Mouse (Mus musculus) olfactory bulb, adult 2 months (tissue): Measurements from ENCODE around the gene H2-DMa. TPM values are rescaled to one million over a fixed set of nuclear protein-coding genes. Genes with fewer than 3 reads are reported as not detected.

Experiments used
- H3K27ac ChIP-seq: fragments of 200-500 bp; 2 replicates; pipeline ENCODE4 v1.5.1; 2012; ENCODE audit warnings: low read depth, low read length; ENCODE audit not compliant: insufficient read depth
- H3K4me1 ChIP-seq: fragments of 200-500 bp; 2 replicates; pipeline ENCODE4 v1.6.1; 2012; ENCODE audit warnings: low read length; ENCODE audit not compliant: control insufficient read depth, insufficient read depth
- H3K4me3 ChIP-seq: fragments of 200-500 bp; 2 replicates; pipeline ENCODE4 v1.5.1; 2012; ENCODE audit warnings: mild to moderate bottlenecking, low read depth, low read length, moderate library complexity; ENCODE audit not compliant: insufficient read depth
- CTCF ChIP-seq: fragments of 200-500 bp; IDR thresholded peaks from 2 replicates; pipeline ENCODE4 v1.5.1; 2012; ENCODE audit warnings: low read depth, mild to moderate bottlenecking, low read length, moderate library complexity; ENCODE audit not compliant: insufficient read depth
- POLR2A ChIP-seq: fragments of 200-500 bp; IDR thresholded peaks from 2 replicates; pipeline ENCODE4 v1.6.1; 2012; ENCODE audit warnings: mild to moderate bottlenecking, low read depth, low read length, moderate library complexity; ENCODE audit not compliant: insufficient read depth
- WGBS: fragments of 180-500 bp; shearing (Covaris S2); methylation state at CpG from one replicate; pipeline ENCODE4 v1.1.7; 2018; 5-methylcytosine and 5-hydroxymethylcytosine counted together
- polyA plus RNA-seq: library from polyadenylated mRNA; stranded (reverse); fragments of >200 nt; gene quantifications from 2 replicates; pipeline ENCODE4 v1.2.4, GENCODE M21; 2012; ENCODE audit warnings: low replicate concordance; ENCODE audit not compliant: missing spikeins, insufficient read depth, insufficient read length

The H2-DMa gene
- not detected in 2 replicates for polyA plus RNA-seq

DNA sequence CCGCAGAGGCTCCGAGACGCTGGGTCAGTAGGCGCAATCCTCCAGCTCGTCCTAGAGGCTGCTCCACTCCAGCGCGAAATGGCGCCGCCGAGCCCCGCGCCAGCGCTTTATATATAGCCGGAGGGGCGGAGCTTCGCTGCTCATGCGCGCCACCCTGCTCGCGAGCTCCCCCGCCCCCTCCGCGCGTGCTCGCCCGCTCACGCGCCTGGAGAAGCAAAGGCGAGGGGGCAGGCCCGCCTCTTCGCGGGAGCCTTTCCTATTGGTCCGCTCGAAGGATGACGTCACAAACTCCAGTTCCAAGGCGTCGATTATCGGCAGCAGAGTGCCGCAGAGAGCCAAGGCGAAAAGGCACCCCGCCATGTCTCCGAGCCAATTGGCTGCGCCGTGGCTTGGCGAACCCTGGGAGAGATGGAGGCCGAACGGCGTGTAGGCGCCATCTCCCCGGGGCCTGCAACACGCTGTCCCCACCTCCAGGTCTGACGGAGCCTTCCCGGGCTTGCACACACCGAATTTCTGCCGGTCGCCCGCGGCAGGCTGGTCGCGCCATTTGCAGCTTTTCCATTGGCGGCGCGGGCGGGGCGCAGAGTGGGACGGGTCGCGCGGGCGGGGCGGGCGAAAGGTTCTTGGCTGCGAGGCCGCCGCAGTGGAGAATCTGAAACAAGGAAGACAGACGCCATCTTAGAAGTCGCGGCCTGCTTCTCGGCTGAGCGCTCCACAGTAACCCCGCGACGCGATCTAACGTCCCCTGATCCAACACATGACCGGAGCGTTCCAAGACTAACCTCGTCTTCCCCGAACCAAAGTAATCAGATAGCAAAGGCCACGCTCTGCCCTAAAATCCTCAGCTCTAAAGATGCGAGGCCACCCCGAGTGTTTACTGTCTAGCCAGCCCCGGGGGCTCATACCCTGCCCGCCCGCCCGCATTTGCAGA, at the start of gene H2-DMa:
TSS of gene H2-DMa (plus strand) at position 293 of the 931 bp plus-strand sequence.
- WGBS = under 1% methylated on average over 96 of the region's 96 CpGs
- Histone ChIP-seq H3K4me1 (peaks cover 11% of the 10 kb centered on the region), H3K27ac (peak within 1 kb of the TSS; percentile 100), H3K4me3 (peak within 1 kb of the TSS; percentile 74)
- TF ChIP-seq POLR2A (peak; percentile 99), CTCF (no peak)

DNA sequence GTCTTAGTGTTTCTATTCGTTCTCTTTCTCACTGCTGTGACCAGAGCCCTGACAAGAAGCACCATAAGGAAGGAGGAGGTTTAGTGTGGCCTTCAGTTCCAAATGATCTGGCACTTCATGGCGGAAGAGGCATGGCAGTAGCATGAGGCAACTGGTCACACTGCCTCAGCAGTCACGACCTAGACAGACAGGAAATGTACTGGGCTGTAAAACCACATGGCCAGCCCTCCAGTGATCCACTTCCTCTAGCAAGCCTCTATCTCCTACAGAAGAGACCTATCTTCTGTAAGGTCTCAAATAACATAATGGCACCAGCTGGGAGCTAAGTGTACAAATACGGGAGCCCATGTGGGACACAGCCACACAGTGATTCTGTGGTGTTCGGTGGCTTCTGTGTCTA, 47.2 kb upstream of the H2-DMa start:
- no peak overlapping the region for H3K4me3 ChIP-seq
- TF ChIP-seq CTCF = no peak
- TF ChIP-seq POLR2A = no peak
- H3K27ac ChIP-seq = no peak overlapping the region
- 76% methylated on average over 5 of the region's 5 CpGs for whole genome bisulfite sequencing
- H3K4me1 ChIP-seq = peaks cover 3% of the 10 kb centered on the region

DNA sequence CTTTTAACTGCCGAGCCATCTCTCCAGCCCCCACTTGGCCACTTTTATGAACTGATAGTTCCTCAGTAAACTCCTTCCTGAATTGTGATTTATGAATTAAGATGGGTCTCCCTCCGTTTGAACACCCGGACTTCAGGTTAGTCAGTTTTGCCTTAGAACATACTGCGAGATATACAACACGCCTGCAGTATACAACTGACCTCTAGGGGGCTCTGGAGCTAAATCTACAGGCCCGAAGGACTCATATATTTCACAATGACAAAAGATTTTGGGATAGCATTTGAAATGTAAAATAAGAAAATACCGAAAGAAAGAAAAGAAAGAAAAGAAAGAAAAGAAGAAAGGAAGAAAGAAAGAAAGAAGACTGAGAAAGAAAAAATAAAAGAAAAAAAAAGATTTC, 44.1 kb upstream of the H2-DMa start:
- WGBS = 38% methylated on average over 7 of the region's 7 CpGs
- Histone ChIP-seq H3K27ac (no peak overlapping the region), H3K4me1 (no peaks in the 10 kb centered on the region), H3K4me3 (no peak overlapping the region)
- no peak for TF ChIP-seq POLR2A
- TF ChIP-seq CTCF = no peak

DNA sequence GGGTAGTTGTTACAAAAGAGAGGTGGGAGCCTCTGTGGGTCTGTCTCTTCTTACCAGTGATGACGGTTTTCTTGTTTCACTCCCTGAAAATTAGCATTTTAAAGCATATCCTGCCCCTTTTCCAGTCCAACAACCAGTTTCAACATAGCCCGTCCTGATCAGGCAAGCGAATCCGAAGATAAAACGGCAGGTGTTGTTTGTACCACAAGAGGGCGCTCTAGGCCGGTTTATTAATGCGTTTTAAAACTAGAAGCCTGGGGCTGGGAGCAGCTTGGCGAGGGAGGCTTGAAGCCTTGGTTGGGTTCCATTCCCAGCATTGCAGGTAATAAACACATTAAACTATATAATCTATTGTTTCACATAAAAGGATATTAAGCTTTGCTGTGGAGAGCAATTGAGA, 41.8 kb upstream of the H2-DMa start:
- TF ChIP-seq POLR2A (no peak), CTCF (no peak)
- no peaks in the 10 kb centered on the region for H3K4me1 ChIP-seq
- WGBS = under 1% methylated on average over 9 of the region's 9 CpGs

DNA sequence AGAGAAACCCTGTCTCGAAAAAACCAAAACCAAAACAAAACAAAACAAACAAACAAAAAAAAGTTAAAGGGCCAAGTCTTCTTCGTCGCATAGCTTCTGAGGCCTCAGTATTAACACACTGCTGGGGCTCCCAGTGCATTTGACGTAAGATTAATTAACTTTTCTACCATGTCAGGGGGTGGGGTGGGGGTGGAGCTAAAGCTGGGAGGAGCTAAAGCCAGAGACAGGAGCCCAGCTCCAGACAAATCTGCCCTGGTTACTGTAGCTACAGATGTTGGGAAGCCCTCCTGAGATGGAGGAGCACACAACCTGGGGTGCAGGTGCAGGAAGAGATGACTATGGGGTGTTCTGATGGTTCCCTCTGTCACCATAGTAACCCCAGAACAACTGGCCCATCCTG, 41.2 kb upstream of the H2-DMa start:
- 45% methylated on average over 4 of the region's 4 CpGs for WGBS
- H3K27ac ChIP-seq = no peak overlapping the region
- no peaks in the 10 kb centered on the region for H3K4me1 ChIP-seq
- H3K4me3 ChIP-seq = no peak overlapping the region
- TF ChIP-seq CTCF (no peak), POLR2A (no peak)

More for the DNA sequence above, 41.8 kb upstream of the H2-DMa start:
- no peak overlapping the region for H3K4me3 ChIP-seq
- H3K27ac ChIP-seq = no peak overlapping the region

DNA sequence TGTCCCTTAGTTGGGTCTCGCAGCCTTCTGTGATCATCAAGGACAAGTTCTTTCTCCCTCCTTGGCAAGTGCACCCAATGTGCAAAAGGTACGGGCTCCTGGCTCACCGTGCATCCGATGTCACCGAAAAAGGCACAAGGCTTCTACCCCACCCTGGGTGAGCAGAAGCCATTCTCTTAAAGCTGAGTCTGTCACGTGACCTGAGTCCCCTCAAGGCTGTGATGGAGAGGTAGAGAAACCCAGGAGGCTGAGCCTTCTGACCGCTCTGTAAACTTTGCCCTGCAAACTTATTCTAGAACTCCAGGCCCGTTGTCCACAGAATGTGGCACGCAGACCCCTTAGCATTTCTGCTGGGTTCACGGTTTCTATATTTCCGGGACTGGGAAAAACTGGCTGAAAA, 40.3 kb upstream of the H2-DMa start:
- 90% methylated on average over 11 of the region's 11 CpGs for WGBS
- no peaks in the 10 kb centered on the region for H3K4me1 ChIP-seq
- no peak for TF ChIP-seq POLR2A
- no peak overlapping the region for H3K4me3 ChIP-seq
- no peak overlapping the region for H3K27ac ChIP-seq

DNA sequence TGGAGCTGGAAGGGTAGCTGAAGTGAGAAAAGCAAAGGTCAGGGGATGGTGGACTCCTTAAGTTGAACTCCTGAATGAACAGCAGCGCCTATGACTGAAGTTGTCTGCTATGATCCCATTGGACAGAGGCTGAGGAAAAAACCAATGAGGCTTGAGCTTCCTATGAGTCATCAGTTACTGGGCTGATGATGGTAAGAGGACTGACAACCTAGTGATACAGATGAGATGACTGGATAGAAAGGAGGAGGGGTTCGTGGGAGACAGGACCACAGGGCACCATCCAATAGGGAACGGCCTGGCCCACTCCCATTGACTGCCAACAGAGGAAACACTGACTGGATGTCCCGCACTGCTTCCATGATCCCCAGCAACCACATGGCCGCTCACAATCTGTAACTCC, 39.7 kb upstream of the H2-DMa start:
- TF ChIP-seq CTCF (no peak), POLR2A (no peak)
- Histone ChIP-seq H3K4me1 (no peaks in the 10 kb centered on the region), H3K27ac (no peak overlapping the region), H3K4me3 (no peak overlapping the region)
- 20% methylated on average over 5 of the region's 5 CpGs for WGBS

DNA sequence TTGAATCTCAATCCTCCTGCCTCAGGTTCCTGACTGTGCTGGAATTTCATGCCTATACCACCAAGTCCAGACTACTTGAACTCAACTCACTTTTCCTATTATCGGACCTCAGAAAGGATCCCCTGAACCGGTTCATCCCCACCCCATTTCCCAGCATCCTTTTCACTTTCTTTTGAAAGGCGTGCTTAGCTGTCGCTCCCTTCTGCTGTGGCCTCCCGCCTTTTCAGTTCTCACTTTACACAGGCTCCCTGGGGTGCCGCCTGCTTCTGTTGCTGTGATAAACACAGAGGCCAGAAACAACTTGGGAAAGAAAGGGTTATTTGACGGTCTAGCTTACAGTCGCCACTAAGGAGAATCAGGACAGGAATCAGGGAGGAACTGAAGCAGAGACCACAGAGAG, 36.2 kb upstream of the H2-DMa start:
- no peak overlapping the region for H3K27ac ChIP-seq
- 12% methylated on average over 8 of the region's 8 CpGs for WGBS
- H3K4me1 ChIP-seq = no peaks in the 10 kb centered on the region; the same call in 1 of the 2 replicates
- TF ChIP-seq POLR2A = no peak
- no peak for TF ChIP-seq CTCF
- no peak overlapping the region for H3K4me3 ChIP-seq

DNA sequence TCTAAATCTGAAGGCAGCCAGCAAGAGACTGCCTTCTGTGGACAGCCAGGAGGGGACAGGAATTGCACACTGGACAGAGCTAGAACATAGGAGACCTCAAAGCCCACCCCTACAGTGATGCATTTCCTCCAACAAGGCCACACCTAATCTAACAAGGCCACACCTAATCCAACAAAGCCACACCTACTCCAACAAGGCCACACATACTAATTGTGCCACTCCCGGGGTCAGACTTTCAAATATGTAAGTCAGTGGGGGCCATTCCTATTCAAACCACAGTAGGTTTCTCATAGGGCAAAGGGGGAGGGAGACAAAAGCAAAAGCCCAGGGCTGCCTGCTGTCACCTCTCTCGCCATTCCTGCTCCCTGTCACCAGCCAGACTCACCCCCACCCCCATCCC, 32.0 kb upstream of the H2-DMa start:
- TF ChIP-seq POLR2A (no peak), CTCF (no peak)
- H3K4me1 ChIP-seq = no peaks in the 10 kb centered on the region; the same call in 1 of the 2 replicates
- no peak overlapping the region for H3K4me3 ChIP-seq
- 51% methylated on average over 2 of the region's 2 CpGs for WGBS
- no peak overlapping the region for H3K27ac ChIP-seq
